In genomic region chr7:3693809-3694075, GRCm38 (mm10) we compare ENCODE assay signal across 8 mouse cellular contexts. TPM values are rescaled to one million over a fixed set of nuclear protein-coding genes. Genes with fewer than 3 reads are reported as not detected.
A peak's percentile ranks its signal among the peaks of the same experiment; 100 is the strongest.
DNase-seq lines count a peak whose midpoint lies in the region; ATAC-seq and TF ChIP-seq lines count a peak whose summit lies in the region.

No protein-coding gene starts in this region.

- ATAC-seq in kidney, embryonic 16.5 days (ENCODE audit: low FRiP score, low TSS enrichment): no peak
- ATAC-seq in hindbrain, embryonic 13.5 days (ENCODE audit: low FRiP score): no peak
- no peak for ATAC-seq in midbrain, embryonic 13.5 days

- peaks cover 25% of the 10 kb centered on the region for H3K36me3 ChIP-seq in kidney, embryonic 16.5 days (ENCODE audit: insufficient read depth, low read length)
- peaks cover 24% of the 10 kb centered on the region for H3K36me3 ChIP-seq in hindbrain, embryonic 13.5 days
- H3K36me3 ChIP-seq in midbrain, embryonic 13.5 days: peaks cover 25% of the 10 kb centered on the region

- DNase-seq in kidney, postnatal 4 days: no peak
- DNase-seq in natural killer cell, adult 2 months (ENCODE audit: low spot score in 2 of 2): no peak
- no peak for DNase-seq in gastrocnemius, adult 18-20 months (ENCODE audit: low spot score)
- DNase-seq in urinary bladder, postnatal 10 days (ENCODE audit: low spot score): no peak

- no peak for TF ChIP-seq CTCF in bone marrow macrophage, adult 2 months (IDR thresholded peaks at IDR 0.05; ENCODE audit: low read depth, low read length)

- no peak for TF ChIP-seq POLR2A in bone marrow macrophage, adult 2 months (IDR thresholded peaks at IDR 0.05; ENCODE audit: borderline replicate concordance, low read depth, low read length)

- no peaks in the 10 kb centered on the region for H3K9me3 ChIP-seq in kidney, embryonic 16.5 days (ENCODE audit: low read length)
- no peaks in the 10 kb centered on the region for H3K9me3 ChIP-seq in hindbrain, embryonic 13.5 days
- no peaks in the 10 kb centered on the region for H3K9me3 ChIP-seq in midbrain, embryonic 13.5 days

- peaks cover 23% of the 10 kb centered on the region for H3K4me1 ChIP-seq in kidney, embryonic 16.5 days (ENCODE audit: insufficient read depth, low read length)
- H3K4me1 ChIP-seq in bone marrow macrophage, adult 2 months (ENCODE audit: control insufficient read depth, insufficient read depth, low read length): peaks cover 2% of the 10 kb centered on the region; the same call in 1 of the 2 replicates
- H3K4me1 ChIP-seq in hindbrain, embryonic 13.5 days (replicated peaks): peaks cover 29% of the 10 kb centered on the region
- H3K4me1 ChIP-seq in midbrain, embryonic 13.5 days (replicated peaks): peaks cover 29% of the 10 kb centered on the region

- H3K4me3 ChIP-seq in kidney, embryonic 16.5 days (ENCODE audit: low read length): peak overlapping the region; percentile 71
- peak overlapping the region; percentile 92 for H3K4me3 ChIP-seq in bone marrow macrophage, adult 2 months (ENCODE audit: insufficient read depth, low read length)
- H3K4me3 ChIP-seq in hindbrain, embryonic 13.5 days: peak overlapping the region; percentile 74
- H3K4me3 ChIP-seq in midbrain, embryonic 13.5 days (replicated peaks): peak overlapping the region; percentile 75

- H3K4me2 ChIP-seq in kidney, embryonic 16.5 days (replicated peaks; ENCODE audit: low read depth, low read length): peak overlapping the region; percentile 81
- H3K4me2 ChIP-seq in hindbrain, embryonic 13.5 days: peak overlapping the region; percentile 84
- H3K4me2 ChIP-seq in midbrain, embryonic 13.5 days (replicated peaks): peak overlapping the region; percentile 87

- no peaks in the 10 kb centered on the region for H3K27me3 ChIP-seq in kidney, embryonic 16.5 days (ENCODE audit: insufficient read depth, low read length)
- H3K27me3 ChIP-seq in hindbrain, embryonic 13.5 days: no peaks in the 10 kb centered on the region
- H3K27me3 ChIP-seq in midbrain, embryonic 13.5 days: 0 out of 2 replicates have a peak, but pooled peaks cover 3% of the 10 kb centered on the region

- peak overlapping the region; percentile 89 for H3K9ac ChIP-seq in kidney, embryonic 16.5 days (replicated peaks; ENCODE audit: low read length)
- H3K9ac ChIP-seq in hindbrain, embryonic 13.5 days: peak overlapping the region; percentile 95
- H3K9ac ChIP-seq in midbrain, embryonic 13.5 days (replicated peaks): peak overlapping the region; percentile 84

- under 1% methylated on average over 18 of the region's 18 CpGs for WGBS in kidney, embryonic 16.5 days
- WGBS in hindbrain, embryonic 13.5 days: under 1% methylated on average over 18 of the region's 18 CpGs
- WGBS in midbrain, embryonic 13.5 days: under 1% methylated on average over 18 of the region's 18 CpGs

- peak overlapping the region; percentile 99 for H3K27ac ChIP-seq in kidney, embryonic 16.5 days (ENCODE audit: low read length)
- H3K27ac ChIP-seq in bone marrow macrophage, adult 2 months (ENCODE audit: insufficient read depth, low read depth, low read length): peak overlapping the region; percentile 92
- peak overlapping the region; percentile 95 for H3K27ac ChIP-seq in hindbrain, embryonic 13.5 days
- peak overlapping the region; percentile 91 for H3K27ac ChIP-seq in midbrain, embryonic 13.5 days

RNA-seq across cellular contexts. Expression of gene Mboat7, which starts 0.4 kb away (rescaled TPM):
- polyA plus RNA-seq in kidney, embryonic 16.5 days (2015; fragmentation: Nextera tagmentation; extraction: Ambion mirVana): 70.5 and 73.9 TPM in 2 replicates
- 79.5 and 93.8 TPM in 2 replicates for polyA plus RNA-seq in bone marrow macrophage, adult 2 months (2012; ENCODE audit: insufficient read depth, insufficient read length, missing spikeins)
- polyA plus RNA-seq in hindbrain, embryonic 13.5 days (2015; fragmentation: Nextera tagmentation; extraction: Ambion mirVana): 64.3 and 69.0 TPM in 2 replicates
- 53.4 and 54.5 TPM in 2 replicates for polyA plus RNA-seq in midbrain, embryonic 13.5 days (2015; fragmentation: Nextera tagmentation; extraction: Ambion mirVana)
- 1 to 10 TPM; 7.6 to 8.1 TPM for total RNA-seq in gastrocnemius, adult 18-20 months (2021)

RNA-seq across cellular contexts. Expression of gene Tsen34, which starts 1.1 kb away (rescaled TPM):
- polyA plus RNA-seq in kidney, embryonic 16.5 days (2015; fragmentation: Nextera tagmentation; extraction: Ambion mirVana): 286 and 341 TPM in 2 replicates
- polyA plus RNA-seq in bone marrow macrophage, adult 2 months (2012; ENCODE audit: insufficient read depth, insufficient read length, missing spikeins): 56.5 and 59.4 TPM in 2 replicates
- 233 and 242 TPM in 2 replicates for polyA plus RNA-seq in hindbrain, embryonic 13.5 days (2015; fragmentation: Nextera tagmentation; extraction: Ambion mirVana)
- polyA plus RNA-seq in midbrain, embryonic 13.5 days (2015; fragmentation: Nextera tagmentation; extraction: Ambion mirVana): 205 and 225 TPM in 2 replicates
- total RNA-seq in gastrocnemius, adult 18-20 months (2021): 10 to 100 TPM; 27.3 to 31.9 TPM

RNA-seq across cellular contexts. Expression of gene Rps9, which starts 10.1 kb away (rescaled TPM):
- polyA plus RNA-seq in kidney, embryonic 16.5 days (2015; fragmentation: Nextera tagmentation; extraction: Ambion mirVana): 1,357 and 1,383 TPM in 2 replicates
- 1,730 and 1,840 TPM in 2 replicates for polyA plus RNA-seq in bone marrow macrophage, adult 2 months (2012; ENCODE audit: insufficient read depth, insufficient read length, missing spikeins)
- polyA plus RNA-seq in hindbrain, embryonic 13.5 days (2015; fragmentation: Nextera tagmentation; extraction: Ambion mirVana): 948 and 980 TPM in 2 replicates
- 994 and 1,009 TPM in 2 replicates for polyA plus RNA-seq in midbrain, embryonic 13.5 days (2015; fragmentation: Nextera tagmentation; extraction: Ambion mirVana)
- total RNA-seq in gastrocnemius, adult 18-20 months (2021): 100 to 1,000 TPM; 415 to 437 TPM

RNA-seq across cellular contexts. Expression of gene Tmc4, which starts 16.4 kb away (rescaled TPM):
- polyA plus RNA-seq in kidney, embryonic 16.5 days (2015; fragmentation: Nextera tagmentation; extraction: Ambion mirVana): 25.3 and 29.1 TPM in 2 replicates
- 5.8 and 8.3 TPM in 2 replicates for polyA plus RNA-seq in bone marrow macrophage, adult 2 months (2012; ENCODE audit: insufficient read depth, insufficient read length, missing spikeins)
- polyA plus RNA-seq in hindbrain, embryonic 13.5 days (2015; fragmentation: Nextera tagmentation; extraction: Ambion mirVana): 4.7 and 5.8 TPM in 2 replicates
- polyA plus RNA-seq in midbrain, embryonic 13.5 days (2015; fragmentation: Nextera tagmentation; extraction: Ambion mirVana): 4.0 and 4.3 TPM in 2 replicates
- total RNA-seq in gastrocnemius, adult 18-20 months (2021): under 1 TPM; 0.17 to 0.34 TPM

RNA-seq across cellular contexts. Expression of gene Pirb, which starts 26.4 kb away (rescaled TPM):
- 0.85 and 0.98 TPM in 2 replicates for polyA plus RNA-seq in kidney, embryonic 16.5 days (2015; fragmentation: Nextera tagmentation; extraction: Ambion mirVana)
- polyA plus RNA-seq in bone marrow macrophage, adult 2 months (2012; ENCODE audit: insufficient read depth, insufficient read length, missing spikeins): 642 and 647 TPM in 2 replicates
- 0.25 and 0.32 TPM in 2 replicates for polyA plus RNA-seq in hindbrain, embryonic 13.5 days (2015; fragmentation: Nextera tagmentation; extraction: Ambion mirVana)
- 0.15 and 0.37 TPM in 2 replicates for polyA plus RNA-seq in midbrain, embryonic 13.5 days (2015; fragmentation: Nextera tagmentation; extraction: Ambion mirVana)
- under 1 TPM; 0.57 to 0.74 TPM for total RNA-seq in gastrocnemius, adult 18-20 months (2021)
